Comparison of ENCODE assay signal across 9 mouse cellular contexts in the genomic region with DNA sequence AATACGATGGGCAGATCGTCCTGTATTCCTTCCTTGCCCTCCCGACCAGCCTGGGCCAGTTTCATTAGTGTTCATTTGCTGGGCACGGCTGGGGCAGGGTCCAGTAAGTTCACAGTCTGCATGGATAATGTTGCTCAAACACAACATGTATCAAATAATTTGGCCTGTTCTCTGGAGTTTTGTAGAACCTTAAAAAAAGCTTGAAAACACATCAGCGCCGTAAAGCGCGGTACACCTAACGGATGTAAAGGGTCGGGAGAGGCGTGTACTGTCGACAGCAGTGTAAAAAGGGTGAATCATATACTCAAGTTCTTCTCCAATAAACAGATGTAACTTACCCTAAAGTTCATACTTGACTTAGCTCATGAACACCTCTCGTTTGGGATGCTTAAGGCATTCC. TPM values are rescaled to one million over a fixed set of nuclear protein-coding genes. Genes with fewer than 3 reads are reported as not detected.
A peak's percentile ranks its signal among the peaks of the same experiment; 100 is the strongest.
DNase-seq lines count a peak whose midpoint lies in the region; ATAC-seq lines count a peak whose summit lies in the region.
"Had no signal": no experiment of that assay in that cellular context is flagged by ENCODE, and none has a peak within 500 bp of the region (broad histone marks: within the 10 kb centered on the region; RNA-seq: fewer than 3 reads in every experiment).

No protein-coding gene starts in this region.

- DNase-seq in heart, embryonic 10.5 days (ENCODE audit: low spot score): no peak
- no peak for DNase-seq in heart, adult 18-20 months
- peak; percentile 68 for DNase-seq in 3T3-L1 (ENCODE audit: low read depth, low spot score)
- no peak for DNase-seq in liver, embryonic 11.5 days (ENCODE audit: low spot score)
- no peak for DNase-seq in adrenal gland, adult 2 months
- no peak for DNase-seq in spleen, adult 18-20 months
- DNase-seq in cerebellum, postnatal 10 days: no peak

- peak overlapping the region; percentile 98 for H3K4me3 ChIP-seq in heart, embryonic 10.5 days
- peak overlapping the region; percentile 81 for H3K4me3 ChIP-seq in embryonic facial prominence, embryonic 15.5 days (replicated peaks)
- H3K4me3 ChIP-seq in liver, embryonic 11.5 days (ENCODE audit: low read depth, low read length): peak overlapping the region; percentile 98

- peak overlapping the region; percentile 98 for H3K27ac ChIP-seq in heart, embryonic 10.5 days
- H3K27ac ChIP-seq in embryonic facial prominence, embryonic 15.5 days (replicated peaks): peak overlapping the region; percentile 92
- peak overlapping the region; percentile 93 for H3K27ac ChIP-seq in liver, embryonic 11.5 days (ENCODE audit: low read depth, low read length)

- H3K9ac ChIP-seq in embryonic facial prominence, embryonic 15.5 days: peak overlapping the region; percentile 92
- H3K9ac ChIP-seq in liver, embryonic 11.5 days (ENCODE audit: low read depth, low read length): peak overlapping the region; percentile 97

- peak overlapping the region; percentile 61 for H3K4me2 ChIP-seq in embryonic facial prominence, embryonic 15.5 days (replicated peaks)
- H3K4me2 ChIP-seq in liver, embryonic 11.5 days: peak overlapping the region; percentile 87

- peaks cover 56% of the 10 kb centered on the region for H3K36me3 ChIP-seq in heart, embryonic 10.5 days
- peaks cover 42% of the 10 kb centered on the region for H3K36me3 ChIP-seq in embryonic facial prominence, embryonic 15.5 days
- peaks cover 20% of the 10 kb centered on the region; the same call in 1 of the 2 replicates for H3K36me3 ChIP-seq in liver, embryonic 11.5 days (ENCODE audit: control insufficient read depth, insufficient read depth, low read length)

- H3K27me3 ChIP-seq in heart, embryonic 10.5 days (ENCODE audit: insufficient read depth, poor library complexity, severe bottlenecking): no peaks in the 10 kb centered on the region
- no peaks in the 10 kb centered on the region for H3K27me3 ChIP-seq in embryonic facial prominence, embryonic 15.5 days
- H3K27me3 ChIP-seq in liver, embryonic 11.5 days (replicated peaks; ENCODE audit: control insufficient read depth, insufficient read depth, low read length): no peaks in the 10 kb centered on the region

- H3K9me3 ChIP-seq in heart, embryonic 10.5 days: no peaks in the 10 kb centered on the region
- no peaks in the 10 kb centered on the region for H3K9me3 ChIP-seq in embryonic facial prominence, embryonic 15.5 days (replicated peaks)
- H3K9me3 ChIP-seq in liver, embryonic 11.5 days (ENCODE audit: control insufficient read depth, low read length): no peaks in the 10 kb centered on the region

- no peak for ATAC-seq in embryonic facial prominence, embryonic 15.5 days (ENCODE audit: insufficient number of reproducible peaks, low FRiP score, low TSS enrichment, low read depth)
- peak; percentile 3; the same call in 1 of the 2 replicates for ATAC-seq in liver, embryonic 11.5 days (replicated peaks; ENCODE audit: low FRiP score)

- H3K4me1 ChIP-seq in heart, embryonic 10.5 days: peaks cover 37% of the 10 kb centered on the region
- peaks cover 36% of the 10 kb centered on the region for H3K4me1 ChIP-seq in embryonic facial prominence, embryonic 15.5 days
- H3K4me1 ChIP-seq in liver, embryonic 11.5 days (replicated peaks; ENCODE audit: control insufficient read depth, insufficient read depth, low read length): peaks cover 25% of the 10 kb centered on the region

- 11% methylated on average over 13 of the region's 13 CpGs for WGBS in heart, embryonic 10.5 days
- 3% methylated on average over 13 of the region's 13 CpGs for WGBS in embryonic facial prominence, embryonic 15.5 days
- 7% methylated on average over 13 of the region's 13 CpGs for WGBS in liver, embryonic 11.5 days

RNA-seq across cellular contexts. Expression of a gene that starts 0.7 kb away (rescaled TPM):
- 91.4 and 103 TPM in 2 replicates for polyA plus RNA-seq in heart, embryonic 10.5 days (2016; fragmentation: Nextera tagmentation; extraction: Ambion mirVana)
- total RNA-seq in heart, adult 18-20 months (2021): 10 to 100 TPM; 45.0 to 52.1 TPM
- 99.0 and 104 TPM in 2 replicates for polyA plus RNA-seq in embryonic facial prominence, embryonic 15.5 days (2015; fragmentation: Nextera tagmentation; extraction: Ambion mirVana)
- polyA plus RNA-seq in liver, embryonic 11.5 days (2014; fragmentation: Nextera tagmentation; extraction: Ambion mirVana): 91.8 and 106 TPM in 2 replicates
- total RNA-seq in adrenal gland, adult 2 months (2021): 100 to 1,000 TPM; 172 to 199 TPM
- 77.2 and 98.7 TPM in 2 replicates for polyA plus RNA-seq in adrenal gland, adult 2 months (2012; rRNA removed)

RNA-seq across cellular contexts. Expression of a gene that starts 5.8 kb away (rescaled TPM):
- polyA plus RNA-seq in heart, embryonic 10.5 days (2016; fragmentation: Nextera tagmentation; extraction: Ambion mirVana): 35.8 and 39.0 TPM in 2 replicates
- 10 to 100 TPM; 11.2 to 11.5 TPM for total RNA-seq in heart, adult 18-20 months (2021)
- polyA plus RNA-seq in embryonic facial prominence, embryonic 15.5 days (2015; fragmentation: Nextera tagmentation; extraction: Ambion mirVana): 42.7 and 45.8 TPM in 2 replicates
- 47.8 and 52.4 TPM in 2 replicates for polyA plus RNA-seq in liver, embryonic 11.5 days (2014; fragmentation: Nextera tagmentation; extraction: Ambion mirVana)
- total RNA-seq in adrenal gland, adult 2 months (2021): 10 to 100 TPM; 21.5 to 23.7 TPM
- 23.5 and 29.6 TPM in 2 replicates for polyA plus RNA-seq in adrenal gland, adult 2 months (2012; rRNA removed)

RNA-seq across cellular contexts. Expression of a gene that starts 9.8 kb away (rescaled TPM):
- not detected in 2 replicates for polyA plus RNA-seq in heart, embryonic 10.5 days (2016; fragmentation: Nextera tagmentation; extraction: Ambion mirVana)
- total RNA-seq in heart, adult 18-20 months (2021): 1 to 10 TPM in 1 of 2 experiments, not detected in 1; 3.4 TPM
- 0.24 TPM in 1 of 2 replicates, not detected in the other for polyA plus RNA-seq in embryonic facial prominence, embryonic 15.5 days (2015; fragmentation: Nextera tagmentation; extraction: Ambion mirVana)
- polyA plus RNA-seq in liver, embryonic 11.5 days (2014; fragmentation: Nextera tagmentation; extraction: Ambion mirVana): not detected in 2 replicates
- 1 to 10 TPM; 3.2 to 4.5 TPM for total RNA-seq in adrenal gland, adult 2 months (2021)
- not detected in 2 replicates for polyA plus RNA-seq in adrenal gland, adult 2 months (2012; rRNA removed)
- total RNA-seq: neutrophil, adult 5-6 weeks had no signal

RNA-seq across cellular contexts. Expression of a gene that starts 9.9 kb away (rescaled TPM):
- 106 and 140 TPM in 2 replicates for polyA plus RNA-seq in heart, embryonic 10.5 days (2016; fragmentation: Nextera tagmentation; extraction: Ambion mirVana)
- 10 to 100 TPM; 19.1 to 20.1 TPM for total RNA-seq in heart, adult 18-20 months (2021)
- polyA plus RNA-seq in embryonic facial prominence, embryonic 15.5 days (2015; fragmentation: Nextera tagmentation; extraction: Ambion mirVana): 82.8 and 84.2 TPM in 2 replicates
- polyA plus RNA-seq in liver, embryonic 11.5 days (2014; fragmentation: Nextera tagmentation; extraction: Ambion mirVana): 163 and 171 TPM in 2 replicates
- 10 to 100 TPM; 46.8 to 53.6 TPM for total RNA-seq in adrenal gland, adult 2 months (2021)
- 4.3 and 5.6 TPM in 2 replicates for polyA plus RNA-seq in adrenal gland, adult 2 months (2012; rRNA removed)

RNA-seq across cellular contexts. Expression of a gene that starts 14.8 kb away (rescaled TPM):
- polyA plus RNA-seq in heart, embryonic 10.5 days (2016; fragmentation: Nextera tagmentation; extraction: Ambion mirVana): not detected in 2 replicates
- not detected for total RNA-seq in heart, adult 18-20 months (2021)
- not detected in 2 replicates for polyA plus RNA-seq in embryonic facial prominence, embryonic 15.5 days (2015; fragmentation: Nextera tagmentation; extraction: Ambion mirVana)
- polyA plus RNA-seq in liver, embryonic 11.5 days (2014; fragmentation: Nextera tagmentation; extraction: Ambion mirVana): not detected in 2 replicates
- total RNA-seq in adrenal gland, adult 2 months (2021): not detected
- polyA plus RNA-seq in adrenal gland, adult 2 months (2012; rRNA removed): not detected in 2 replicates
- total RNA-seq: neutrophil, adult 5-6 weeks had no signal
